Mouse (Mus musculus) midbrain, embryonic 11.5 days (tissue): ENCODE measurements around the gene Klc3. TPM values are rescaled to one million over a fixed set of nuclear protein-coding genes. Genes with fewer than 3 reads are reported as not detected.

ENCODE experiments used
- ATAC-seq: fragments of 200-750 bp; cut with Nextera tagmentation; 2 replicates; pipeline ENCODE4 v1.8.0; 2017; ENCODE audit warnings: moderate TSS enrichment, moderate library complexity; ENCODE audit not compliant: low FRiP score
- DNase-seq: peaks from one replicate; pipeline ENCODE4 v3.0.0; 2015; ENCODE audit warnings: low spot score; ENCODE audit errors: missing footprints
- H3K27ac ChIP-seq: fragments of 300-500 bp; sonication (generic); 2 replicates; pipeline ENCODE4 v1.5.1; 2014; ENCODE audit warnings: low read depth, low read length
- H3K27me3 ChIP-seq: fragments of 300-500 bp; sonication (generic); 2 replicates; pipeline ENCODE4 v1.6.1; 2014; ENCODE audit warnings: mild to moderate bottlenecking, low read length, moderate library complexity, mixed read lengths; ENCODE audit not compliant: control insufficient read depth, insufficient read depth
- H3K36me3 ChIP-seq: fragments of 300-500 bp; sonication (generic); 2 replicates; pipeline ENCODE4 v1.6.1; 2014; ENCODE audit warnings: mild to moderate bottlenecking, low read length, moderate library complexity, mixed read lengths; ENCODE audit not compliant: control insufficient read depth, insufficient read depth
- H3K4me1 ChIP-seq: fragments of 300-500 bp; sonication (generic); 2 replicates; pipeline ENCODE4 v1.6.1; 2014; ENCODE audit warnings: low read length; ENCODE audit not compliant: control insufficient read depth, insufficient read depth
- H3K4me2 ChIP-seq: fragments of 300-500 bp; sonication (generic); 2 replicates; pipeline ENCODE4 v1.6.1; 2014; ENCODE audit warnings: mild to moderate bottlenecking, moderate library complexity
- H3K4me3 ChIP-seq: fragments of 300-500 bp; sonication (generic); 2 replicates; pipeline ENCODE4 v1.5.1; 2014; ENCODE audit warnings: low read depth, low read length
- H3K9ac ChIP-seq: fragments of 300-500 bp; sonication (generic); 2 replicates; pipeline ENCODE4 v1.6.1; 2014; ENCODE audit warnings: low read length
- H3K9me3 ChIP-seq: fragments of 300-500 bp; sonication (generic); 2 replicates; pipeline ENCODE4 v1.6.1; 2016; ENCODE audit warnings: low read length; ENCODE audit not compliant: control insufficient read depth
- WGBS: fragments of 180-500 bp; shearing (Covaris S2); extraction: QIAGEN DNeasy Blood & Tissue Kit; methylation state at CpG from one replicate; pipeline ENCODE4 v1.1.7; 2014; 5-methylcytosine and 5-hydroxymethylcytosine counted together
- polyA plus RNA-seq: library from polyadenylated mRNA; unstranded; fragments of >200 nt; fragmentation: Nextera tagmentation; extraction: Ambion mirVana; gene quantifications from 2 replicates; pipeline ENCODE4 v1.2.1, GENCODE M21; 2014

Gene Klc3
- polyA plus RNA-seq, 1 experiment from 2014 or later: 1.4 TPM

GRCm38 (mm10) chr7:19375368-19375767 is 28.5 kb downstream of the Klc3 start:
- Histone ChIP-seq H3K4me2 (no peak overlapping the region), H3K4me1 (no peaks in the 10 kb centered on the region), H3K27ac (no peak overlapping the region), H3K27me3 (no peaks in the 10 kb centered on the region), H3K4me3 (no peak overlapping the region), H3K9me3 (no peaks in the 10 kb centered on the region), H3K9ac (no peak overlapping the region), H3K36me3 (no peaks in the 10 kb centered on the region; the same call in 1 of the 2 replicates)
- DNase-seq (peak; percentile 31), ATAC-seq (no peak)
- 83% methylated on average over 18 of the region's 18 CpGs for WGBS

- Histone ChIP-seq H3K36me3 (no peaks in the 10 kb centered on the region; the same call in 1 of the 2 replicates), H3K4me3 (no peak overlapping the region), H3K27me3 (no peaks in the 10 kb centered on the region), H3K9me3 (no peaks in the 10 kb centered on the region), H3K4me1 (no peaks in the 10 kb centered on the region), H3K9ac (no peak overlapping the region), H3K27ac (no peak overlapping the region), H3K4me2 (no peak overlapping the region)
- ATAC-seq (no peak), DNase-seq (no peak)
- WGBS: 82% methylated on average over 2 of the region's 2 CpGs
These were observed 30.5 kb downstream of the Klc3 start for GRCm38 (mm10) chr7:19373367-19373766.

GRCm38 (mm10) chr7:19369823-19370425 is 34.0 kb downstream of the Klc3 start:
- Histone ChIP-seq H3K9ac (peak overlapping the region; percentile 71), H3K27ac (no peak overlapping the region), H3K4me1 (no peaks in the 10 kb centered on the region), H3K27me3 (no peaks in the 10 kb centered on the region), H3K36me3 (no peaks in the 10 kb centered on the region), H3K4me3 (peak overlapping the region; percentile 37), H3K9me3 (no peaks in the 10 kb centered on the region), H3K4me2 (peak overlapping the region; percentile 50)
- ATAC-seq (peak; percentile 91), DNase-seq (peak; percentile 98)
- WGBS: 11% methylated on average over 46 of the region's 46 CpGs

- no peak overlapping the region for H3K9ac ChIP-seq
- H3K27ac ChIP-seq: no peak overlapping the region
- H3K4me1 ChIP-seq: no peaks in the 10 kb centered on the region; the same call in 1 of the 2 replicates
- no peak for ATAC-seq
- H3K9me3 ChIP-seq: no peaks in the 10 kb centered on the region
- DNase-seq: peak; percentile 75
- no peak overlapping the region for H3K4me3 ChIP-seq
- no peaks in the 10 kb centered on the region for H3K36me3 ChIP-seq
- 25% methylated on average over 16 of the region's 16 CpGs for WGBS
- no peak overlapping the region for H3K4me2 ChIP-seq
- H3K27me3 ChIP-seq: no peaks in the 10 kb centered on the region
These were observed 35.5 kb downstream of the Klc3 start for GRCm38 (mm10) chr7:19368380-19368779.

- Histone ChIP-seq H3K4me3 (no peak overlapping the region), H3K4me1 (peaks cover 18% of the 10 kb centered on the region), H3K27me3 (no peaks in the 10 kb centered on the region), H3K36me3 (no peaks in the 10 kb centered on the region), H3K27ac (no peak overlapping the region), H3K9me3 (no peaks in the 10 kb centered on the region), H3K4me2 (no peak overlapping the region), H3K9ac (no peak overlapping the region)
- WGBS: 75% methylated on average over 4 of the region's 4 CpGs
- ATAC-seq (no peak), DNase-seq (no peak)
These were observed 38.5 kb downstream of the Klc3 start for GRCm38 (mm10) chr7:19365376-19365775.

- no peak overlapping the region for H3K9ac ChIP-seq
- peak; percentile 96 for DNase-seq
- 3% methylated on average over 18 of the region's 18 CpGs for WGBS
- no peaks in the 10 kb centered on the region for H3K9me3 ChIP-seq
- H3K27ac ChIP-seq: no peak overlapping the region
- no peaks in the 10 kb centered on the region for H3K36me3 ChIP-seq
- H3K4me3 ChIP-seq: no peak overlapping the region
- H3K27me3 ChIP-seq: no peaks in the 10 kb centered on the region
- H3K4me1 ChIP-seq: peaks cover 18% of the 10 kb centered on the region
- no peak overlapping the region for H3K4me2 ChIP-seq
- ATAC-seq: no peak
These were observed 40.0 kb downstream of the Klc3 start for GRCm38 (mm10) chr7:19363881-19364280.

GRCm38 (mm10) chr7:19362276-19362675 is 41.6 kb downstream of the Klc3 start:
- Histone ChIP-seq H3K4me2 (peak overlapping the region; percentile 6; the same call in 1 of the 2 replicates), H3K36me3 (no peaks in the 10 kb centered on the region; the same call in 1 of the 2 replicates), H3K4me3 (no peak overlapping the region), H3K4me1 (peaks cover 27% of the 10 kb centered on the region), H3K9ac (no peak overlapping the region), H3K9me3 (no peaks in the 10 kb centered on the region), H3K27me3 (no peaks in the 10 kb centered on the region), H3K27ac (peak overlapping the region; percentile 27)
- ATAC-seq (no peak), DNase-seq (peak; percentile 84)
- 21% methylated on average over 4 of the region's 4 CpGs for WGBS

GRCm38 (mm10) chr7:19361720-19362119 is 42.2 kb downstream of the Klc3 start:
- peak overlapping the region; percentile 83 for H3K4me2 ChIP-seq

GRCm38 (mm10) chr7:19360944-19361343 is 43.0 kb downstream of the Klc3 start:
- Histone ChIP-seq H3K9me3 (no peaks in the 10 kb centered on the region), H3K4me2 (peak overlapping the region; percentile 83), H3K4me3 (peak overlapping the region; percentile 70), H3K36me3 (peaks cover 5% of the 10 kb centered on the region; the same call in 1 of the 2 replicates), H3K27ac (no peak overlapping the region), H3K4me1 (peaks cover 27% of the 10 kb centered on the region), H3K9ac (peak overlapping the region; percentile 55), H3K27me3 (no peaks in the 10 kb centered on the region)
- ATAC-seq (peak; percentile 67), DNase-seq (peak; percentile 97)
- under 1% methylated on average over 27 of the region's 27 CpGs for WGBS

More at GRCm38 (mm10) chr7:19361720-19362119, 42.2 kb downstream of the Klc3 start:
- Histone ChIP-seq H3K36me3 (peaks cover 2% of the 10 kb centered on the region; the same call in 1 of the 2 replicates), H3K4me3 (peak overlapping the region; percentile 70), H3K27me3 (no peaks in the 10 kb centered on the region), H3K4me1 (peaks cover 27% of the 10 kb centered on the region), H3K9ac (no peak overlapping the region), H3K9me3 (no peaks in the 10 kb centered on the region), H3K27ac (no peak overlapping the region; the same call in 1 of the 2 replicates)
- ATAC-seq (no peak), DNase-seq (peak; percentile 95)
- 12% methylated on average over 16 of the region's 16 CpGs for WGBS
